Mouse (Mus musculus) kidney, postnatal 0 days (tissue): ENCODE results near the gene Trim56. TPM values are rescaled to one million over a fixed set of nuclear protein-coding genes. Genes with fewer than 3 reads are reported as not detected.

Experiments used
- ATAC-seq: fragments of 200-750 bp; cut with Nextera tagmentation; replicated peaks from 2 replicates; pipeline ENCODE4 v1.8.0; 2017; ENCODE audit warnings: low read depth, moderate number of reproducible peaks, moderate TSS enrichment, moderate library complexity; ENCODE audit not compliant: low FRiP score
- DNase-seq: peaks from one replicate; pipeline ENCODE4 v3.0.0-alpha.2; 2016; ENCODE audit warnings: low spot score
- H3K27ac ChIP-seq: fragments of 300-500 bp; sonication (generic); 2 replicates; pipeline ENCODE4 v1.5.1; 2014; ENCODE audit warnings: mild to moderate bottlenecking
- H3K27me3 ChIP-seq: fragments of 300-500 bp; sonication (generic); 2 replicates; pipeline ENCODE4 v1.6.1; 2014; ENCODE audit warnings: low read length, mixed read lengths; ENCODE audit not compliant: insufficient read depth
- H3K36me3 ChIP-seq: fragments of 300-500 bp; sonication (generic); 2 replicates; pipeline ENCODE4 v1.6.1; 2014; ENCODE audit warnings: low read length, mixed read lengths; ENCODE audit not compliant: insufficient read depth
- H3K4me1 ChIP-seq: fragments of 300-500 bp; sonication (generic); replicated peaks from 2 replicates; pipeline ENCODE4 v1.6.1; 2014; ENCODE audit warnings: antibody characterized with exemption, low read length, mixed read lengths; ENCODE audit not compliant: insufficient read depth
- H3K4me2 ChIP-seq: fragments of 300-500 bp; sonication (generic); 2 replicates; pipeline ENCODE4 v1.6.1; 2014; ENCODE audit warnings: mild to moderate bottlenecking, low read length, moderate library complexity, mixed read lengths
- H3K4me3 ChIP-seq: fragments of 300-500 bp; sonication (generic); replicated peaks from 2 replicates; pipeline ENCODE4 v1.5.1; 2014; ENCODE audit warnings: low read depth, low read length
- H3K9ac ChIP-seq: fragments of 300-500 bp; sonication (generic); 2 replicates; pipeline ENCODE4 v1.6.1; 2014; ENCODE audit warnings: low read depth, low read length
- H3K9me3 ChIP-seq: fragments of 300-500 bp; sonication (generic); replicated peaks from 2 replicates; pipeline ENCODE4 v1.6.1; 2016; ENCODE audit warnings: low read length, inconsistent platforms, mixed read lengths
- CTCF ChIP-seq: IDR thresholded peaks from 2 replicates; pipeline ENCODE4 v1.5.1; 2016; ENCODE audit warnings: antibody characterized with exemption, low read depth, mild to moderate bottlenecking, moderate library complexity
- WGBS: fragments of 180-500 bp; shearing (Covaris S2); extraction: QIAGEN DNeasy Blood & Tissue Kit; methylation state at CpG from one replicate; pipeline ENCODE4 v1.1.7; 2014; 5-methylcytosine and 5-hydroxymethylcytosine counted together
- polyA plus RNA-seq: library from polyadenylated mRNA; unstranded; fragments of >200 nt; fragmentation: Nextera tagmentation; extraction: Ambion mirVana; gene quantifications from 2 replicates; pipeline ENCODE4 v1.2.1, GENCODE M21; 2015

Trim56 gene
- polyA plus RNA-seq, 1 experiment from 2014 or later = 7.9 TPM

GRCm38 (mm10) chr5:137074191-137074651, 41.8 kb downstream of the Trim56 start:
- no peak overlapping the region for H3K4me3 ChIP-seq
- ATAC-seq (no peak), DNase-seq (no peak)
- H3K27ac ChIP-seq = peak overlapping the region; percentile 54
- no peak for TF ChIP-seq CTCF
- no peaks in the 10 kb centered on the region for H3K9me3 ChIP-seq
- H3K27me3 ChIP-seq = no peaks in the 10 kb centered on the region
- H3K4me1 ChIP-seq = peaks cover 30% of the 10 kb centered on the region
- H3K4me2 ChIP-seq = no peak overlapping the region
- peak overlapping the region; percentile 27; the same call in 1 of the 2 replicates for H3K9ac ChIP-seq
- WGBS = 41% methylated on average over 6 of the region's 6 CpGs
- H3K36me3 ChIP-seq = no peaks in the 10 kb centered on the region

DNA sequence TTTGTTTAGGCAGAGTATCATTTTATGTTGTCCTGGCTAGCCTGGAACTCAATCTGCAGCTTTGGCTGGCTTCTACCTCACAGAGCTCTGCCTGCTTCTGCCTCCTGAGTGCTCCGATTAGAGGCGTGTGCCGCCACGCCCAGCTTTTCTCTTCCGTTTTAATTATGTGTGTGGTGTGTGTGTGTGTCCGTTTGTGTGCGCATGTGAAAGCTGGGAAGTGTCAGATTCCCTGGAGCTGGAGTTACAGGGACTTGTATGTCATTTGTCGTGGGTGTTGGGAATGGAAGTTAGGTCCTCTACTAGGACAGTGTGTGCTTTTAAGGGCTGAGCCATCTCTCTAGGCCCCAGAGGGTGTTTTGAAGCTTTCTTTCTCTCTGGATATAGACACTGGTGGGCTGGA, 42.9 kb downstream of the Trim56 start:
- no peak for TF ChIP-seq CTCF

DNA sequence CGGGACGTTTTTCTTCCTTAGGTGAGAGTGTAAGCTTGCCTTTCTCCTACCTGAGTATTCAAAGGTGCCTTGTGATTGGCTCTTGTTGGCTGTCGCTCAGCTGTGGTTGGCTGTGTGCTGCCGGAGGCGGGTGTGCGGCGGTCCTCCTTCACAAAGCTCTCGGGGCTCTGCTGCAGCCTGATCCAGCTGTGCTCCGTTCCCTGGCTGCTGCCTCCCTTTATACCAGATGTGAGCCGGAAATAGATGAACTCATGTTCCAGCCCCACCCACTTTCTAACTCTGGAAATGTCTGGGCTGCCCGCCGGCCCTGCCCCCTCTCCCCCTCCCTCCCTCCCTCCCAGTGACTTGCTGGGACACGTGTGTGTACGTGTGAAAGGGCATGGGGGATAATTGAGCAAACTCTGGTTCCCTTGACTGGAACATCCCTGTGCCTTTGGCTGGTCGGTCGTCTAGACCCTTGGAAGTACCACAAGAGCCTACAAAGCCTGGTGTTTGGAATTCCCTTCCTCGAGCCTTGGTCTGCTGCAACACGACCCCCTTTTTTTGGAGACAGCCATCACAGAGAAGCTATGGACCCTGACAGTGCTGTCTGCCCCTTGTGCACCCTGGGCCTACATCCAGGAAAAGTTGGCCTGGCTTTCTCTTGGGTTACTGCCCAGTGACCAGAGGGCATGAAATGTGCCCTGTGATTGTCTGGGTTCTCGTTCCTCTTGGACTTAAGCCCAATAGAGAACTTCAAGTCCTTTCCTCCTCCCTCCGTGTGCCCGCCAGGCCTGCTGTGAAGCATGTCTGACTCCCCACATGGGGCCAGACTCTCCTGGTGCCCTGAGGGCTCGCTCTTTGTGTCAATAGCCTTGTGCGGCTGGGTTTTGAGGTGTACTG, 43.7 kb downstream of the Trim56 start, which contains the start of gene Serpine1:
Serpine1 (minus strand) TSS at position 190 of the 882 bp plus-strand sequence.
- DNase-seq (peak; percentile 94), ATAC-seq (peak; percentile 84)
- Histone ChIP-seq H3K4me1 (peaks cover 19% of the 10 kb centered on the region), H3K27me3 (no peaks in the 10 kb centered on the region), H3K9ac (no peak within 1 kb of the TSS; the same call in 1 of the 2 replicates), H3K27ac (peak within 1 kb of the TSS; percentile 76), H3K4me3 (peak within 1 kb of the TSS; percentile 19; the same call in 1 of the 2 replicates), H3K36me3 (no peaks in the 10 kb centered on the region), H3K9me3 (no peaks in the 10 kb centered on the region), H3K4me2 (peak within 1 kb of the TSS; percentile 48)
- TF ChIP-seq CTCF = no peak
- WGBS = 11% methylated on average over 23 of the region's 23 CpGs

More for the DNA sequence above, 42.9 kb downstream of the Trim56 start:
- Histone ChIP-seq H3K36me3 (no peaks in the 10 kb centered on the region), H3K4me2 (no peak overlapping the region), H3K9ac (no peak overlapping the region), H3K27me3 (no peaks in the 10 kb centered on the region), H3K27ac (no peak overlapping the region), H3K9me3 (no peaks in the 10 kb centered on the region), H3K4me3 (no peak overlapping the region), H3K4me1 (peaks cover 20% of the 10 kb centered on the region)
- no peak for DNase-seq
- 96% methylated on average over 8 of the region's 8 CpGs for WGBS
- ATAC-seq = no peak

DNA sequence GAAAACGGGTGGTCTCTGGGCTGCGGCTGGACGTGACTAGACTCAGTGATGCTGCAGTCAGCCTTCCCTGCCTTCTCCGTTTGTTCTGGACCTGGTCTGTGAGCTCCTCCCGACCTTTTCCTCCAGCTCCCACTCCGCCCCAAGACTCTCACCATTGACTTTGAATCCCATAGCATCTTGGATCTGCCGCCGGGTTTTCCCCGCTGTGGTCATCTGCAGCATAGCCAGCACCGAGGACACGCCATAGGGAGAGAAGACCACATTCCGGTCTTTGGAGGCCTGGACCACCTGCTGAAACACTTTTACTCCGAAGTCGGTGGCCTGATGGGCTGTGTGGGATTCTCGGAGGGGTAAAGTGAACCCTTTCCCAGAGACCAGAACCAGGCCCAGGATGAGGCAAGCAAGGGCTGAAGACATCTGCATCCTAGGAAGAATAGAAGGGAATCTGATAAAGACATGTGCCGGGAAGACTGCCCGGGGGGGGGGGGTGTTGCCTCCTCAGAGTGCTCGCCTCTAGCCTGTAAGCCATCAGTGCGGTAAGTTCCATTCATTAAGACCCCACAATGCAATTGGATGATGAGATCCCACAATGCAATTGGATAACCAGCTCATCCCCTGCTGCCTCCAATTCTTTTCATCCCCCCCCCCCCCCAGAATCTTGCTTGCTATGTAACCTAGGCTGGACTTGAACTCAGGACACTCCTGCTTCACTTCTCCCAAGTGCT, 45.0 kb downstream of the Trim56 start:
- 85% methylated on average over 19 of the region's 19 CpGs for whole genome bisulfite sequencing
- H3K4me3 ChIP-seq = no peak overlapping the region
- no peak overlapping the region for H3K9ac ChIP-seq
- H3K4me2 ChIP-seq = no peak overlapping the region
- no peak for TF ChIP-seq CTCF
- no peaks in the 10 kb centered on the region for H3K9me3 ChIP-seq
- no peaks in the 10 kb centered on the region for H3K36me3 ChIP-seq
- peaks cover 18% of the 10 kb centered on the region for H3K4me1 ChIP-seq
- DNase-seq = no peak
- H3K27ac ChIP-seq = no peak overlapping the region
- no peak for ATAC-seq
- no peaks in the 10 kb centered on the region for H3K27me3 ChIP-seq

DNA sequence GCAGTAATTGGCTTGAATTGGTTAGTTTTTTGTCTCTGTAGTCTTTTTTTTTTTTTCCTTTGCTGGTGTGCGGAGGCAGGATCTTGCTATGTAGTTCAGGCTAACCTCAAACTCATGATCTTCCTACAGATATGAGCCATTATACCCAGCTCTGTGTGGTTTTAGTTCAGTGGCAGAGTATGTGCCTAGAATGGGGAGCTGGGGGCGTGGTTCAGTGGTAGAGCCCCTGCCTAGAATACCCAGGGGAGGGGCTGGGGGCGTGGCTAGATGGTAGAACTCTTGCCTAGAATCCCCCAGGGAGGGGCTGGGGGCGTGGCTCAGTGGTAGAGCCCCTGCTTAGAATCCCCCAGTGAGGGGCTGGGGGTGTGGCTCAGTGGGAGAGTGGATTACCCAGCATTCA, 47.3 kb downstream of the Trim56 start:
- 82% methylated on average over 4 of the region's 4 CpGs for WGBS
- Histone ChIP-seq H3K4me3 (no peak overlapping the region), H3K9ac (no peak overlapping the region), H3K27ac (no peak overlapping the region), H3K9me3 (no peaks in the 10 kb centered on the region), H3K4me1 (peaks cover 6% of the 10 kb centered on the region), H3K36me3 (no peaks in the 10 kb centered on the region), H3K4me2 (no peak overlapping the region), H3K27me3 (no peaks in the 10 kb centered on the region)
- DNase-seq (no peak), ATAC-seq (no peak)
- TF ChIP-seq CTCF = no peak

- no peaks in the 10 kb centered on the region for H3K9me3 ChIP-seq
- no peak; the same call in 1 of the 2 replicates for TF ChIP-seq CTCF
- ATAC-seq = no peak
Observed at GRCm38 (mm10) chr5:137065923-137066322, 50.1 kb downstream of the Trim56 start.

More at GRCm38 (mm10) chr5:137065923-137066322, 50.1 kb downstream of the Trim56 start:
- H3K27ac ChIP-seq = no peak overlapping the region
- no peak overlapping the region for H3K4me2 ChIP-seq
- 73% methylated on average over 8 of the region's 8 CpGs for WGBS
- H3K4me1 ChIP-seq = no peaks in the 10 kb centered on the region
- no peaks in the 10 kb centered on the region for H3K27me3 ChIP-seq
- no peak for DNase-seq
- H3K4me3 ChIP-seq = no peak overlapping the region
- H3K9ac ChIP-seq = no peak overlapping the region
- H3K36me3 ChIP-seq = no peaks in the 10 kb centered on the region
